Mouse (Mus musculus) lung, adult 2 months (tissue): ENCODE data around the gene G0s2.

Experiments used
- CTCF ChIP-seq: fragments of 200-500 bp; IDR thresholded peaks from 2 replicates; pipeline ENCODE4 v1.5.1; 2011; ENCODE audit warnings: mild to moderate bottlenecking, low read length, control low read depth; ENCODE audit not compliant: insufficient read depth
- POLR2A ChIP-seq: fragments of 200-500 bp; IDR thresholded peaks from 2 replicates; pipeline ENCODE4 v1.6.1; 2011; ENCODE audit warnings: low read depth, mild to moderate bottlenecking, control low read depth, low read length, borderline replicate concordance; ENCODE audit errors: extremely low read depth

- no peak for TF ChIP-seq CTCF
- TF ChIP-seq POLR2A = no peak
Observed at GRCm38 (mm10) chr1:193290686-193291085, 17.7 kb upstream of the G0s2 start.
